Mouse (Mus musculus) v-Abl transformed pro-B cells (cell line): Measurements from ENCODE around the gene Micu1.
"Not testable (repeated sequence)": the region's sequence is repeated elsewhere in the genome, so short reads cannot be mapped to it uniquely, and the experiment has no call there.

Experiments used
- in situ Hi-C, 2 experiments: fragments of 400-800 bp; cut with MboI; formaldehyde crosslinking; loops; one replicate each; pipeline ENCODE4 v1.15.1; 2025; ENCODE audit not compliant: unreplicated experiment in 2 of 2

The Micu1 gene

GRCm38 (mm10) chr10:59702207-59703032 is at the start of gene Micu1:
TSS of gene Micu1 (plus strand) at chr10:59702477.
- in situ Hi-C loops, result no loop called here

- in situ Hi-C loops, result no loop called here
Measured at GRCm38 (mm10) chr10:59656799-59657198, 45.5 kb upstream of the Micu1 start.

GRCm38 (mm10) chr10:59664765-59665164 is 37.5 kb upstream of the Micu1 start:
- in situ Hi-C loops, result no loop called here

- in situ Hi-C loops, result no loop called here
Measured at GRCm38 (mm10) chr10:59665503-59666291, 36.6 kb upstream of the Micu1 start.

- in situ Hi-C loops, result no loop called here
Measured at GRCm38 (mm10) chr10:59667377-59667776, 34.9 kb upstream of the Micu1 start.

GRCm38 (mm10) chr10:59668491-59668890 is 33.8 kb upstream of the Micu1 start:
- in situ Hi-C loops, result no loop called here

- in situ Hi-C loops, result no loop called here
Measured at GRCm38 (mm10) chr10:59677836-59678235, 24.4 kb upstream of the Micu1 start.

GRCm38 (mm10) chr10:59679189-59679588 is 23.1 kb upstream of the Micu1 start:
- in situ Hi-C loops, result no loop called here

GRCm38 (mm10) chr10:59685586-59685985 is 16.7 kb upstream of the Micu1 start:
- in situ Hi-C loops, result not testable (repeated sequence)

- in situ Hi-C loops, result no loop called here
Measured at GRCm38 (mm10) chr10:59687126-59687525, 15.2 kb upstream of the Micu1 start.

GRCm38 (mm10) chr10:59689836-59690235 is 12.4 kb upstream of the Micu1 start:
- in situ Hi-C loops, result loop anchor here in 1 of 2 experiments (5.0 kb wide), 1 partner anchor 48 kb away; no protein-coding TSS in a partner anchor

- in situ Hi-C loops, result loop anchor here in 1 of 2 experiments (5.0 kb wide), 1 partner anchor 50 kb away; no protein-coding TSS in a partner anchor
Measured at GRCm38 (mm10) chr10:59692441-59692840, 9.8 kb upstream of the Micu1 start.

GRCm38 (mm10) chr10:59694104-59694503 is 8.2 kb upstream of the Micu1 start:
- in situ Hi-C loops, result loop anchor here in 1 of 2 experiments (5.0 kb wide), 1 partner anchor 52 kb away; no protein-coding TSS in a partner anchor

GRCm38 (mm10) chr10:59699516-59699915 is 2.8 kb upstream of the Micu1 start:
- in situ Hi-C loops, result no loop called here

- in situ Hi-C loops, result no loop called here
Measured at GRCm38 (mm10) chr10:59701805-59702204, 472 bp upstream of the Micu1 start.

- in situ Hi-C loops, result no loop called here
Measured at GRCm38 (mm10) chr10:59703060-59703760, 933 bp downstream of the Micu1 start.

- in situ Hi-C loops, result no loop called here
Measured at GRCm38 (mm10) chr10:59706991-59707546, 4.8 kb downstream of the Micu1 start.

- in situ Hi-C loops, result no loop called here
Measured at GRCm38 (mm10) chr10:59707595-59707994, 5.3 kb downstream of the Micu1 start.

- in situ Hi-C loops, result no loop called here
Measured at GRCm38 (mm10) chr10:59709281-59709680, 7.0 kb downstream of the Micu1 start.

- in situ Hi-C loops, result no loop called here
Measured at GRCm38 (mm10) chr10:59710246-59710645, 8.0 kb downstream of the Micu1 start.
